In genomic region chr6:77599244-77599643, GRCm38 (mm10) we compare ENCODE assay signal across 13 mouse cellular contexts.
DNase-seq lines count a peak whose midpoint lies in the region; TF ChIP-seq lines count a peak whose summit lies in the region.
"Had no signal": no experiment of that assay in that cellular context is flagged by ENCODE, and none has a peak within 500 bp of the region (broad histone marks: within the 10 kb centered on the region; RNA-seq: fewer than 3 reads in every experiment).

No protein-coding gene starts in this region.

- no peaks in the 10 kb centered on the region for H3K4me1 ChIP-seq in heart, adult 2 months (ENCODE audit: control insufficient read depth, insufficient read depth, low read length)
- no peaks in the 10 kb centered on the region for H3K4me1 ChIP-seq in heart, embryonic 10.5 days
- H3K4me1 ChIP-seq in liver, adult 2 months (ENCODE audit: control insufficient read depth, insufficient read depth, low read length) = no peaks in the 10 kb centered on the region

- H3K36me3 ChIP-seq in heart, adult 2 months (ENCODE audit: control insufficient read depth, insufficient read depth, low read length) = no peaks in the 10 kb centered on the region
- no peaks in the 10 kb centered on the region for H3K36me3 ChIP-seq in heart, embryonic 10.5 days
- no peaks in the 10 kb centered on the region for H3K36me3 ChIP-seq in liver, adult 2 months (ENCODE audit: control insufficient read depth, insufficient read depth, low read length)
- H3K36me3 ChIP-seq: limb, embryonic 13.5 days had no signal

- H3K79me2 ChIP-seq in heart, adult 2 months (replicated peaks; ENCODE audit: control insufficient read depth, insufficient read depth, low read length) = no peaks in the 10 kb centered on the region
- H3K79me2 ChIP-seq in liver, adult 2 months (ENCODE audit: control insufficient read depth, insufficient read depth, low read length) = no peaks in the 10 kb centered on the region

- no peak for TF ChIP-seq EP300 in heart, adult 2 months (IDR thresholded peaks at IDR 0.05; ENCODE audit: insufficient read depth, low read depth, low read length)

- TF ChIP-seq CTCF in heart, adult 2 months (IDR thresholded peaks at IDR 0.05) = peak; percentile 50
- no peak for TF ChIP-seq CTCF in liver, adult 2 months (IDR thresholded peaks at IDR 0.05; ENCODE audit: low read depth, low read length)

- H3K9me3 ChIP-seq in heart, embryonic 10.5 days = no peaks in the 10 kb centered on the region
- H3K9me3 ChIP-seq: limb, embryonic 13.5 days had no signal

- no peak overlapping the region for H3K4me3 ChIP-seq in heart, adult 2 months
- no peak overlapping the region for H3K4me3 ChIP-seq in heart, embryonic 10.5 days
- no peak overlapping the region for H3K4me3 ChIP-seq in liver, adult 2 months (ENCODE audit: insufficient read depth, low read depth, low read length)
- H3K4me3 ChIP-seq: limb, embryonic 13.5 days had no signal

- intact Hi-C loops in heart, adult 2 months (cut with DNase I) = no loop called here

- H3K9ac ChIP-seq in heart, adult 2 months (ENCODE audit: low read depth, low read length) = no peak overlapping the region
- no peak overlapping the region for H3K9ac ChIP-seq in liver, adult 2 months (ENCODE audit: low read depth, low read length)
- H3K9ac ChIP-seq: limb, embryonic 13.5 days had no signal

- no peak overlapping the region for H3K27ac ChIP-seq in heart, adult 2 months
- no peak overlapping the region for H3K27ac ChIP-seq in heart, embryonic 10.5 days
- H3K27ac ChIP-seq in liver, adult 2 months (replicated peaks; ENCODE audit: insufficient read depth, low read depth, low read length) = no peak overlapping the region
- H3K27ac ChIP-seq: limb, embryonic 13.5 days had no signal

- no peak for TF ChIP-seq POLR2A in heart, adult 2 months (IDR thresholded peaks at IDR 0.05; ENCODE audit: insufficient read depth, low read depth, low read length)
- TF ChIP-seq POLR2A in liver, adult 2 months (IDR thresholded peaks at IDR 0.05; ENCODE audit: extremely low read depth, insufficient read depth, low read length) = no peak

- WGBS in heart, adult 2 months = 61% methylated on average over 2 of the region's 2 CpGs
- WGBS in heart, embryonic 10.5 days = 67% methylated on average over 2 of the region's 2 CpGs
- 54% methylated on average over 2 of the region's 2 CpGs for WGBS in liver, adult 2 months

- H3K27me3 ChIP-seq in heart, adult 2 months (ENCODE audit: control insufficient read depth, insufficient read depth, low read length) = no peaks in the 10 kb centered on the region
- H3K27me3 ChIP-seq in heart, embryonic 10.5 days (ENCODE audit: insufficient read depth, poor library complexity, severe bottlenecking) = no peaks in the 10 kb centered on the region
- no peaks in the 10 kb centered on the region for H3K27me3 ChIP-seq in liver, adult 2 months (ENCODE audit: control insufficient read depth, insufficient read depth, low read length)
- H3K27me3 ChIP-seq: CH12.LX; limb, embryonic 13.5 days had no signal

- no peak for DNase-seq in heart, adult 2 months
- DNase-seq in heart, embryonic 10.5 days (ENCODE audit: low spot score) = no peak
- DNase-seq in liver, adult 2 months (ENCODE audit: extremely low read depth, low read depth, low spot score) = peak; percentile 7
- no peak for DNase-seq in liver
- DNase-seq in NIH3T3 (ENCODE audit: low read depth) = peak; percentile 17
- DNase-seq in hindlimb bud, embryonic 11.5 days (ENCODE audit: extremely low spot score, low read depth, low spot score) = peak; percentile 8
- DNase-seq in thymus, postnatal 4 days = no peak
- DNase-seq: heart, postnatal 10 days; layer of hippocampus, postnatal 36 days; lung, postnatal 14 days; right cerebral cortex, postnatal 14 days had no signal

Comparison
In these comparisons a context has a peak if more than half of its experiments do, and no peak if none do; other contexts are left out.
1. DNase-seq: peak in liver, adult 2 months (single experiment), NIH3T3 (single experiment) and hindlimb bud, embryonic 11.5 days (single experiment); none in heart, adult 2 months (0 of 2), heart, embryonic 10.5 days (single experiment), liver (single experiment) and thymus, postnatal 4 days (single experiment).